Mouse (Mus musculus): Measurements from ENCODE around the gene Amt. TPM values are rescaled to one million over a fixed set of nuclear protein-coding genes. Genes with fewer than 3 reads are reported as not detected.
"Not testable (repeated sequence)": the region's sequence is repeated elsewhere in the genome, so short reads cannot be mapped to it uniquely, and the experiment has no call there.

Gene Amt
- polyA plus RNA-seq, 1 experiment from 2014 or later: 18.8 TPM

DNA sequence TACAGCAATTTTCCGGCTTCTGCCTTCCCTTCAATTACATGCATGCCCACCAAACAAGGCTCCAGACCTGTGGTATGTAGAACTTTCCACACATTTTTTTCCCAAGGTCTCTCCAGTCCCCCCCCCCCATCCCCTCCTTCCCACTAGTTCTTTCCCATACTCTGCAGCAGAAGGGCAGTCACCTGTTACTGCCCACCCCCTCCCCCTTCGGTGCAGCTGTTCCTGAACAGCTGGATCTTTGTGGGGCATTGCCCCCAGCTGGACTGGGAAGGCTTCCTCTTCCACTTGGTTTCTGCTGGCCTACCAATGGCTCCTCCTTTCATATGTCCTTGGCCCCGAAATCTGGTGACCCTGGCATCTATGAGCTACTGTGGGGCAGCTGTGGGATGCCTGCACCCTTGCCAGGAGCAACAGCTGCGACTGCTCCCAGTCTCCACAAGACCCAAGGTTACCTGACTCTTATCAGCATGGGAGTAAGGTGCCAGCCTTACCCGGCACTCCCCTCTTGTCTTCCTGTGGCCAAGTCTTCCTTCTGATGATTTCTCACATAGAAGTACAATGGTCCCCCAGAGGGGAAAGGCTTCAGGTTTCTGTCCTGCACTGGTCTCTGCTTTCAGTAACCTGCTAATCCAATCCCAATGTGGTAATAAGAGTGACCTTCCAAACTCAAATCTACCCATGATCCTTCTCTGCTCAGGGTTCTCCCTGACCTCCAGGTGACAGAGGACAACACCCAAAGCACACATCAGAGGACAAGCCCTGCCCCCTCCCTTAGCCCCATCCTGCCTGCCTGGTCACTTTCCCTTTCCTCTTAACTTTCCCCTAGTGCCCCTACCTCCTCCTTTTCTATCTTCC is 21.9 kb upstream of the Amt start:
- no peak overlapping the region for H3K4me2 ChIP-seq (ENCODE audit: low read depth, low read length)
- peak; percentile 65 for ATAC-seq (ENCODE audit: insufficient read depth, low FRiP score)
- no peaks in the 10 kb centered on the region for H3K27me3 ChIP-seq (ENCODE audit: control insufficient read depth, insufficient read depth, low read length)
- WGBS: 68% methylated on average over 5 of the region's 5 CpGs
- H3K27ac ChIP-seq (ENCODE audit: low read length): no peak overlapping the region; the same call in 1 of the 2 replicates
- H3K4me3 ChIP-seq (replicated peaks; ENCODE audit: low read length): no peak overlapping the region
- H3K9me3 ChIP-seq (replicated peaks; ENCODE audit: control insufficient read depth, low read length): no peaks in the 10 kb centered on the region
- H3K36me3 ChIP-seq (ENCODE audit: control insufficient read depth, insufficient read depth, low read length): no peaks in the 10 kb centered on the region
- no peak overlapping the region for H3K9ac ChIP-seq (ENCODE audit: low read length)
- peaks cover 11% of the 10 kb centered on the region; the same call in 1 of the 2 replicates for H3K4me1 ChIP-seq (ENCODE audit: control insufficient read depth, insufficient read depth, low read length)

DNA sequence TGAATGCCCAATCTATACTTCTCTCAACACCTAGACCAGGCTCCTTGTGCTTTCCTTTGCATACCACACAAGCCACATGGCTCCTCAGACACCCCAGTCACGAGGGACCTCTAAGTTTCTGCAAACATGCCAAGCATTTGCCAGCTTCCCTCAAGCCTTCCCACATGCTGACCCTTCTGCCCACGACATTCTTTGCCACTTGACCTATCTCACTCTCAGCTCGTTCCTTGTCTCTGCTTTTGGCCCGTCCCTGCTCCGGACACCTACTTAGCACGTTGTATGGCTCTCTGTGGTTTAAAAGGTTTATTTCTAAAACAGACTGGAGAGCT is 21.4 kb upstream of the Amt start:
- H3K4me1 ChIP-seq (ENCODE audit: control insufficient read depth, insufficient read depth, low read length): peaks cover 14% of the 10 kb centered on the region; the same call in 1 of the 2 replicates
- H3K9ac ChIP-seq (ENCODE audit: low read length): no peak overlapping the region
- no peak for ATAC-seq (ENCODE audit: insufficient read depth, low FRiP score)
- H3K36me3 ChIP-seq (ENCODE audit: control insufficient read depth, insufficient read depth, low read length): no peaks in the 10 kb centered on the region
- no peak overlapping the region for H3K4me3 ChIP-seq (replicated peaks; ENCODE audit: low read length)
- no peaks in the 10 kb centered on the region for H3K27me3 ChIP-seq (ENCODE audit: control insufficient read depth, insufficient read depth, low read length)
- 45% methylated on average over 6 of the region's 6 CpGs for WGBS
- H3K27ac ChIP-seq (ENCODE audit: low read length): no peak overlapping the region; the same call in 1 of the 2 replicates
- no peak overlapping the region for H3K4me2 ChIP-seq (ENCODE audit: low read depth, low read length)
- no peaks in the 10 kb centered on the region for H3K9me3 ChIP-seq (replicated peaks; ENCODE audit: control insufficient read depth, low read length)

DNA sequence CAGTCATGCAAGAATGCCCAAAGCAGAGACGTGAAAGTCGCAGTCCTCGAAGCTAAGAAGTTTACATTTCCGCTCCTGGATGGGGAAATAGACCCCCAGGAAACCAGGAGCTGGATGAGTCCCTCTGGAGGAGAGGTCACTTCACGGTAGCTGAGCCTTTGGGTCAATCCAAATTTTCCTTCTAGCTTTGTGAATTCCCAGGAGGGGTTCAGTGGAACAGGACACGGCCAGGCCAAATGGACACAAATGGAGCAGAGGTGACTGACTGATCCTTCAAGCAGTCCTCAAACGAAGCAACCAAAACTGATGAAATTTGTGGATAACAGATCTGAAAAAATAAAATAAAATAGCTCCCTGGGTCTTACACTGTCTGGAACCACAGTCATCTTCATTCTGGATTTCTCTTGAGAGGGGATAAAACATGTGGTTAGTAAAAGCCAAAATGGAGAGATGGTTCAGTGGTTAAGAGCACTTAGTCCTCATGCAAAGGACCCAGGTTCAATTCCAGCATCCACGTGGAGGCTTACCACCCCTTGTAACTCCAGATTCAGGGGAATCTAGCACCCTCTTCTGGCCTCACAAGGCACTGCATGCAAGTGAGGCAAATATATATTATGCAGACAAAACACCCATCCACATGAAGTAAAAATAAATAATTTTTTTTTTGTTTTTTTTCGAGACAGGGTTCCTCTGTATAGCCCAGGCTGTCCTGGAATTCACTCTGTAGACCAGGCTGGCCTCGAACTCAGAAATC is 17.8 kb upstream of the Amt start:
- no peak for ATAC-seq (ENCODE audit: insufficient read depth, low FRiP score)
- Histone ChIP-seq H3K4me2 (ENCODE audit: low read depth, low read length) (no peak overlapping the region), H3K27me3 (ENCODE audit: control insufficient read depth, insufficient read depth, low read length) (no peaks in the 10 kb centered on the region), H3K4me3 (replicated peaks; ENCODE audit: low read length) (no peak overlapping the region), H3K9ac (ENCODE audit: low read length) (no peak overlapping the region), H3K9me3 (replicated peaks; ENCODE audit: control insufficient read depth, low read length) (no peaks in the 10 kb centered on the region), H3K36me3 (ENCODE audit: control insufficient read depth, insufficient read depth, low read length) (no peaks in the 10 kb centered on the region), H3K4me1 (ENCODE audit: control insufficient read depth, insufficient read depth, low read length) (0 out of 2 replicates have a peak, but pooled peaks cover 5% of the 10 kb centered on the region), H3K27ac (ENCODE audit: low read length) (no peak overlapping the region)
- 67% methylated on average over 10 of the region's 10 CpGs for WGBS

DNA sequence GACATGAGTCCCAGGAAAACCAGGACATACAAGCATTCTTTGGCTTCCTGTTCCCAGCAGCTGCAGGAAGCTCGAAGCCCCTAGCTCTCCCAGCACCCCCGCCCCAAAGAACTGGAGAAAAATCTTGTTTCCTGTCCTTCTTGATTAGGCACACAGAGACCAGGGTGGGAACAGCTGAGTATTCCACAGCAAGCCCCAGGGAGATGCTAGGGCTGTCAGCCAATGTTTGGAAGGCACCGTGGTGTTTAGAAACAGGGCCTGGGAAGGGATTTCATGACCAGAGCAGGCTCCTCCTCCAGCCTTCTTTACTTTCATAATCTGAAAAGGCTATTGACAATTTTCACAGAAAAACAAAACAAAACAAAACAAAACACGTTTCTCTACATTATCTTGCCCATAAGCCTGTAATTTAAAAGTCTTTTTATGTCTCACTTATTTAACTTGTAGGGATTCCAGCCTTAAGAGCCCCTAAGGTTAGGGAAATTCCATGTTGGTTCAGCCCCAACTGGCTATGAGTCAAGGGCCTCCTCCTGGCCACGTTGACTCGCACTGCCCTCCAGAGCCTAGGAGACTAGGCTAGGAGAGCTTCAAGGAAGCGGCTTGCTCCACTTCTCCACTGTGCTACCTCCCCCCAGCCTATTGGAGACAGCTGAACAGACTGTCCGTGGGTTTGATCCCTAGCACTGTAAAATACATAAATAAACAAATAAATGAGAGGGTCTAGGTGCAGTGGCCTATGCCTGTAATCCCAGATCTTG is 16.4 kb upstream of the Amt start:
- ATAC-seq (ENCODE audit: insufficient read depth, low FRiP score): peak; percentile 70

DNA sequence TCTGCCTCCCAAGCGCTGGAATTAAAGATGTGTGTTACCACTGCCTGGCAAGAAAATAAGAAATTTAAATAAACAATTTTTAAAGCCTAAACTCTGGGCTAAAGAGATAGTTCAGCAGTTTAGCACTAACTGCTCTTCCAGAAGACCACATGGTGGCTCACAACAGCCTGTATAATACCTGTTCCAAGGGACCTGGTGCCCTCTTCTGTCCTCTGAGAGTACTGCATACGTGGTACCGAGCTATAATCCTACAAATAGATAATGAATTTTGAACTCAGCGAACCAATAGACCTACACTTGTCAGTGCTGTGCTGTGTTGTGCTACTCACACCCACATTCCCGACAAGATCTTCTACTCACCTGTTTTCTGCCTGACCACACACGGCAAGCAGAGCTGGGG is 12.2 kb upstream of the Amt start:
- Histone ChIP-seq H3K9me3 (replicated peaks; ENCODE audit: control insufficient read depth, low read length) (no peaks in the 10 kb centered on the region), H3K36me3 (ENCODE audit: control insufficient read depth, insufficient read depth, low read length) (no peaks in the 10 kb centered on the region), H3K4me3 (replicated peaks; ENCODE audit: low read length) (no peak overlapping the region), H3K27ac (ENCODE audit: low read length) (no peak overlapping the region), H3K27me3 (ENCODE audit: control insufficient read depth, insufficient read depth, low read length) (no peaks in the 10 kb centered on the region), H3K4me2 (ENCODE audit: low read depth, low read length) (no peak overlapping the region), H3K4me1 (ENCODE audit: control insufficient read depth, insufficient read depth, low read length) (0 out of 2 replicates have a peak, but pooled peaks cover 5% of the 10 kb centered on the region), H3K9ac (ENCODE audit: low read length) (no peak overlapping the region)
- 9% methylated on average over 6 of the region's 6 CpGs for WGBS
- ATAC-seq (ENCODE audit: insufficient read depth, low FRiP score): peak; percentile 74

More for the DNA sequence above, 16.4 kb upstream of the Amt start:
- 0 out of 2 replicates have a peak, but pooled peaks cover 5% of the 10 kb centered on the region for H3K4me1 ChIP-seq (ENCODE audit: control insufficient read depth, insufficient read depth, low read length)
- no peak overlapping the region for H3K9ac ChIP-seq (ENCODE audit: low read length)
- H3K27ac ChIP-seq (ENCODE audit: low read length): peak overlapping the region; percentile 74
- WGBS: 30% methylated on average over 8 of the region's 8 CpGs
- no peaks in the 10 kb centered on the region for H3K27me3 ChIP-seq (ENCODE audit: control insufficient read depth, insufficient read depth, low read length)
- no peak overlapping the region for H3K4me3 ChIP-seq (replicated peaks; ENCODE audit: low read length)
- H3K4me2 ChIP-seq (ENCODE audit: low read depth, low read length): no peak overlapping the region
- H3K9me3 ChIP-seq (replicated peaks; ENCODE audit: control insufficient read depth, low read length): no peaks in the 10 kb centered on the region
- H3K36me3 ChIP-seq (ENCODE audit: control insufficient read depth, insufficient read depth, low read length): no peaks in the 10 kb centered on the region

DNA sequence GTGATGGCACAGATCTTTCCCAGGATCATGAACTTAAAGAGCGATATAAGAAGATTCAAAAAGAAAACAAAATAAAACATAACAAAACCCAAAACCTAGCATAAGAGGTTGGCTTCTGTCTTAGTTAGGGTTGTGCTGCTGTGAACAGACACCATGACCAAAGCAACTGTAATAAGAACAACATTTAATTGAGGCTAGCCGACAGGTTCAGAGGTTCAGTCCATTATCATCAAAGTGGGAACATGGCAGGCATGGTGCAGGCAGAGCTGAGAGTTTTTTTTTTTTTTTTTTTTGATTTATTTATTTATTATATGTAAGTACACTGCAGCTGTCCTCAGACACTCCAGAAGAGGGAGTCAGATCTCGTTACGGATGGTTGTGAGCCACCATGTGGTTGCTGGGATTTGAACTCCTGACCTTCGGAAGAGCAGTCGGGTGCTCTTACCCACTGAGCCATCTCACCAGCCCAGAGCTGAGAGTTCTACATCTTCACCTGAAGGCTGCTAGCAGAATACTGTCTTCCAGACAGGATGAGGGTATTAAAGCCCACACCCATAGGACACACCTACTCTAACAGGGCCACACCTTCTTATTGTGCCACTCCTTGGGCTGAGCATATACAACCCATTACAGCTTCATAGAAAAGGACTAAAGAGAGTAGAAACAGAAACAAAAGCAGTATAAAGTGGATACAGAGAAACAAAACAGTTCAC is 9.0 kb upstream of the Amt start:
- H3K27me3 ChIP-seq (ENCODE audit: control insufficient read depth, insufficient read depth, low read length); H3K4me1 ChIP-seq (ENCODE audit: control insufficient read depth, insufficient read depth, low read length); H3K4me3 ChIP-seq (replicated peaks; ENCODE audit: low read length); H3K9me3 ChIP-seq (replicated peaks; ENCODE audit: control insufficient read depth, low read length); ATAC-seq (ENCODE audit: insufficient read depth, low FRiP score); H3K4me2 ChIP-seq (ENCODE audit: low read depth, low read length); H3K9ac ChIP-seq (ENCODE audit: low read length); H3K36me3 ChIP-seq (ENCODE audit: control insufficient read depth, insufficient read depth, low read length); H3K27ac ChIP-seq (ENCODE audit: low read length): not testable (repeated sequence)
- 82% methylated on average over 6 of the region's 6 CpGs for WGBS

DNA sequence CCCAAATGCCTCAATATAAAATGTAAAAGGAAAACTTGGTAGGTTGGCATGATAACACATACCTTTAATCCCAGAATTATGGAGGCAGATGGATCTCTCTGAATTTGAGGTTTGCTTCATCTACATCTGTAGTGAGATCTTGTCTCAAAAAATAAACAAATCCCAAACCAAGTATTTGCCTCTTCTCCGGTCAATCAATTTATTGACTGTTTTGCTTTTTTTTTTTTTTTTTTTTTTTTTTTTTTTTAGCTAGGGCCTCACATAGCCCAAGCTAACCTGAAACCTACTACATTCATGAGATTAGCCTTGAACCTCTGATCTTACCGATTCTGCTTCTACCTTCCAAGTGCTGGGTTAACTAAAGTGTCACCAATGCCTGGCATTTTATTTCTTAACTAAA is 7.3 kb upstream of the Amt start:
- H3K4me1 ChIP-seq (ENCODE audit: control insufficient read depth, insufficient read depth, low read length): peaks cover 2% of the 10 kb centered on the region; the same call in 1 of the 2 replicates
- no peaks in the 10 kb centered on the region for H3K9me3 ChIP-seq (replicated peaks; ENCODE audit: control insufficient read depth, low read length)
- no peak overlapping the region for H3K9ac ChIP-seq (ENCODE audit: low read length)
- no peak for ATAC-seq (ENCODE audit: insufficient read depth, low FRiP score)
- no peak overlapping the region for H3K27ac ChIP-seq (ENCODE audit: low read length)
- no peak overlapping the region for H3K4me3 ChIP-seq (replicated peaks; ENCODE audit: low read length)
- no peak overlapping the region for H3K4me2 ChIP-seq (ENCODE audit: low read depth, low read length)
- no peaks in the 10 kb centered on the region for H3K36me3 ChIP-seq (ENCODE audit: control insufficient read depth, insufficient read depth, low read length)
- H3K27me3 ChIP-seq (ENCODE audit: control insufficient read depth, insufficient read depth, low read length): no peaks in the 10 kb centered on the region
- 63% methylated on average over 2 of the region's 2 CpGs for WGBS

DNA sequence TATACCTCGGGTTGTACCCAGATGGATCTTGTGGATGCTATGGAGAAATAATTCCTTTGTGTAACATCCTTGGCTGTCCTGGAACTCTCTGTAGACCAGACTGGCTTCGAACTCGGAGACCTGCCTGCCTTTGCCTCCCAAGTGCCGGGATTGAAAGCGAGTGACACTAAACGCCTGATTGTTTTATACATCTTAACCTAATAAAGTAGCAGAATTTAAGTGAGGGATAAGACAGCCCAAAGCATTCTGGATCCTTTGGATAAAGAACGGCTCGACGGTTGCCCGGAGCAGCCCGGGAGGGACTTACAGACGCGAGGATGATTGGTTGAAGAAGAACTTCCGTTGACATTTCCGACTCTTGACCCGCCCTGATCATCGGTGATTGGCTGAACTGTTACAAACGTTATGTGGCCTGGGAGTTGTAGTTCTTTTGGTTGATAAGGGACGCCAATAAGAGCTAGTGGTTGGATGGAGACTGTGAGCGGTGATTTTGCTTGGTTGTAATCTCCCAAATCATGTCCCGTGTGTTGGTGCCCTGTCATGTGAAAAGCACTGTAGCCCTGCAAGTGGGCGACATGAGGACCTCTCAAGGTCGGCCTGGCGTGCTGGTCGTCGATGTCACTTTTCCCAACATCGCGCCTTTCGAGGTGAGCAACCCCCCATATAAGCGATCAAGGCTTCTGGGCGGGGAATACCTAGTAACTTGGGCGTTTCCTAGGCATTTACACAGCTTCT is 6.5 kb upstream of the Amt start, which contains the start of gene Nicn1:
Gene Nicn1, plus strand, starts transcription at position 414 of the 735 bp plus-strand sequence.
- Histone ChIP-seq H3K4me2 (ENCODE audit: low read depth, low read length) (peak within 1 kb of the TSS; percentile 69), H3K27ac (ENCODE audit: low read length) (peak within 1 kb of the TSS; percentile 77), H3K27me3 (ENCODE audit: control insufficient read depth, insufficient read depth, low read length) (no peaks in the 10 kb centered on the region), H3K4me3 (replicated peaks; ENCODE audit: low read length) (peak within 1 kb of the TSS; percentile 60), H3K9ac (ENCODE audit: low read length) (peak within 1 kb of the TSS; percentile 72), H3K9me3 (replicated peaks; ENCODE audit: control insufficient read depth, low read length) (no peaks in the 10 kb centered on the region), H3K36me3 (ENCODE audit: control insufficient read depth, insufficient read depth, low read length) (no peaks in the 10 kb centered on the region), H3K4me1 (ENCODE audit: control insufficient read depth, insufficient read depth, low read length) (peaks cover 2% of the 10 kb centered on the region; the same call in 1 of the 2 replicates)
- WGBS: 1% methylated on average over 32 of the region's 32 CpGs
- ATAC-seq (ENCODE audit: insufficient read depth, low FRiP score): peak; percentile 95
